Mouse (Mus musculus): ENCODE results near the gene Mta3. TPM values are rescaled to one million over a fixed set of nuclear protein-coding genes. Genes with fewer than 3 reads are reported as not detected.

Gene Mta3
- total RNA-seq, 2 experiments from 2014 or later, result 103 to 108 TPM

GRCm38 (mm10) chr17:83753112-83753899 is 47.3 kb downstream of the Mta3 start:
- DNase-seq (ENCODE audit: low spot score in 2 of 2), result no peak

GRCm38 (mm10) chr17:83758096-83758495 is 52.1 kb downstream of the Mta3 start:
- DNase-seq (ENCODE audit: low spot score in 2 of 2), result no peak

GRCm38 (mm10) chr17:83759547-83759946 is 53.6 kb downstream of the Mta3 start:
- no peak for DNase-seq (ENCODE audit: low spot score in 2 of 2)

GRCm38 (mm10) chr17:83764538-83764937 is 58.6 kb downstream of the Mta3 start:
- no peak for DNase-seq (ENCODE audit: low spot score in 2 of 2)

- DNase-seq (ENCODE audit: low spot score in 2 of 2), result no peak
Observed at GRCm38 (mm10) chr17:83767064-83767463, 61.1 kb downstream of the Mta3 start.

- no peak for DNase-seq (ENCODE audit: low spot score in 2 of 2)
Observed at GRCm38 (mm10) chr17:83768309-83768708, 62.3 kb downstream of the Mta3 start.

- no peak for DNase-seq (ENCODE audit: low spot score in 2 of 2)
Observed at GRCm38 (mm10) chr17:83770371-83770770, 64.4 kb downstream of the Mta3 start.

- no peak for DNase-seq (ENCODE audit: low spot score in 2 of 2)
Observed at GRCm38 (mm10) chr17:83770931-83771330, 65.0 kb downstream of the Mta3 start.

- no peak for DNase-seq (ENCODE audit: low spot score in 2 of 2)
Observed at GRCm38 (mm10) chr17:83772110-83772509, 66.1 kb downstream of the Mta3 start.

GRCm38 (mm10) chr17:83772711-83773110 is 66.7 kb downstream of the Mta3 start:
- DNase-seq (ENCODE audit: low spot score in 2 of 2), result no peak

- DNase-seq (ENCODE audit: low spot score in 2 of 2), result no peak
Observed at GRCm38 (mm10) chr17:83776965-83777364, 71.0 kb downstream of the Mta3 start.

GRCm38 (mm10) chr17:83777462-83778051 is 71.6 kb downstream of the Mta3 start:
- no peak for DNase-seq (ENCODE audit: low spot score in 2 of 2)

- DNase-seq (ENCODE audit: low spot score in 2 of 2), result no peak
Observed at GRCm38 (mm10) chr17:83780228-83780627, 74.3 kb downstream of the Mta3 start.

- DNase-seq (ENCODE audit: low spot score in 2 of 2), result no peak
Observed at GRCm38 (mm10) chr17:83782740-83783139, 76.8 kb downstream of the Mta3 start.

GRCm38 (mm10) chr17:83786418-83786817 is 80.5 kb downstream of the Mta3 start:
- no peak for DNase-seq (ENCODE audit: low spot score in 2 of 2)

- no peak for DNase-seq (ENCODE audit: low spot score in 2 of 2)
Observed at GRCm38 (mm10) chr17:83790158-83790557, 84.2 kb downstream of the Mta3 start.

- DNase-seq (ENCODE audit: low spot score in 2 of 2), result no peak
Observed at GRCm38 (mm10) chr17:83792388-83792787, 86.4 kb downstream of the Mta3 start.

GRCm38 (mm10) chr17:83795121-83795520 is 89.2 kb downstream of the Mta3 start:
- DNase-seq (ENCODE audit: low spot score in 2 of 2), result no peak

- DNase-seq (ENCODE audit: low spot score in 2 of 2), result no peak
Observed at GRCm38 (mm10) chr17:83799506-83800050, 93.6 kb downstream of the Mta3 start.

- no peak for DNase-seq (ENCODE audit: low spot score in 2 of 2)
Observed at GRCm38 (mm10) chr17:83803987-83804386, 98.0 kb downstream of the Mta3 start.

GRCm38 (mm10) chr17:83805078-83805477 is 99.1 kb downstream of the Mta3 start:
- no peak for DNase-seq (ENCODE audit: low spot score in 2 of 2)

GRCm38 (mm10) chr17:83807345-83807744 is 101.4 kb downstream of the Mta3 start:
- DNase-seq (ENCODE audit: low spot score in 2 of 2), result no peak

Data from adrenal gland, postnatal 4 days (tissue).